Mouse (Mus musculus): ENCODE data around the gene Olfr688.

- no peak for TF ChIP-seq EP300 (IDR thresholded peaks at IDR 0.05; ENCODE audit: insufficient read depth, low read depth, low read length)
- no peak for TF ChIP-seq POLR2A (IDR thresholded peaks at IDR 0.05; ENCODE audit: insufficient read depth, low read depth, low read length)
Observed at GRCm38 (mm10) chr7:105310865-105311264, 23.0 kb downstream of the Olfr688 start, which contains the start of gene Olfr689.

All from heart, adult 2 months (tissue).